Mouse (Mus musculus) bone marrow, adult 2 months (tissue): Measurements from ENCODE around the gene Olfr612. TPM values are rescaled to one million over a fixed set of nuclear protein-coding genes. Genes with fewer than 3 reads are reported as not detected.
"Not testable (repeated sequence)": the region's sequence is repeated elsewhere in the genome, so short reads cannot be mapped to it uniquely, and the experiment has no call there.

Source experiments
- H3K27ac ChIP-seq: fragments of 200-500 bp; 2 replicates; pipeline ENCODE4 v1.5.1; 2012; ENCODE audit warnings: low read depth, mild to moderate bottlenecking, control low read depth, inconsistent platforms, low read length; ENCODE audit not compliant: control insufficient read depth, poor library complexity, insufficient read depth
- H3K4me1 ChIP-seq: fragments of 200-500 bp; 2 replicates; pipeline ENCODE4 v1.6.1; 2011; ENCODE audit warnings: low read length; ENCODE audit not compliant: control insufficient read depth, insufficient read depth
- H3K4me3 ChIP-seq: fragments of 200-500 bp; replicated peaks from 2 replicates; pipeline ENCODE3; 2011; ENCODE audit warnings: mild to moderate bottlenecking, low read depth, low read length, control low read depth; ENCODE audit not compliant: control insufficient read depth
- CTCF ChIP-seq: fragments of 200-500 bp; IDR thresholded peaks from 2 replicates; pipeline ENCODE4 v1.5.1; 2011; ENCODE audit warnings: low read length, control low read depth; ENCODE audit not compliant: control insufficient read depth, insufficient read depth
- POLR2A ChIP-seq: fragments of 200-500 bp; IDR thresholded peaks from 2 replicates; pipeline ENCODE4 v1.6.1; 2011; ENCODE audit warnings: low read depth, mild to moderate bottlenecking, control low read depth, low read length, borderline replicate concordance; ENCODE audit not compliant: control insufficient read depth
- WGBS: fragments of 180-500 bp; shearing (Covaris S2); methylation state at CpG from one replicate; pipeline ENCODE4 v1.1.7; 2018; 5-methylcytosine and 5-hydroxymethylcytosine counted together
- polyA plus RNA-seq: library from polyadenylated mRNA; stranded (reverse); fragments of >200 nt; gene quantifications from 2 replicates; pipeline ENCODE4 v1.2.4, GENCODE M21; 2011; ENCODE audit warnings: low replicate concordance; ENCODE audit not compliant: missing spikeins, insufficient read depth, insufficient read length

Olfr612 gene
- polyA plus RNA-seq = not detected in 2 replicates

GRCm38 (mm10) chr7:103542617-103543016, at the start of gene Olfr612:
Gene Olfr612 (minus strand): TSS chr7:103542717.
- not testable (repeated sequence) for H3K4me3 ChIP-seq
- 84% methylated on average over 2 of the region's 2 CpGs for WGBS

DNA sequence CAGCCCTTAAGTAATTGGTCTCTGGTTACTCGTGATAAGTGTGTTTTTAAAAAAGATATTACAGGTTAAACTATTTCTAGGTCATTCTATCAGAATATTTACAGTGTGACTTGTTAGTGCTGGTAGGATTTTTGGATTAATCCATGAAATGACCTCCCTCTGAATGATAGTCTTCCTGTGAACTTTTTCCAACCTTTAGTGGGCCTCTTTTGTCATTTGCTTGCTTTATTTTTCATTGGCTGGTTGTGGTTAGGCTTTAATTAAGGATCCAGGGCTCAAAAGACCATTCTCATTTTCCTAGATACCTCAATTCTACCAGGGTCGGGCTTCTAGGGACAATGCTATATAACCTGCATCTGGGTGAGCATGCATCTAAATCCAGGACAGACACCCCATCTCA, 47.3 kb upstream of the Olfr612 start, which contains the start of gene Olfr618:
Gene Olfr618 (plus strand): TSS at position 301 of the 400 bp plus-strand sequence.
- Histone ChIP-seq H3K4me1 (no peaks in the 10 kb centered on the region), H3K4me3 (no peak within 1 kb of the TSS), H3K27ac (no peak within 1 kb of the TSS)
- WGBS = 53% methylated on average over 2 of the region's 2 CpGs
- TF ChIP-seq CTCF (no peak), POLR2A (no peak)

More at GRCm38 (mm10) chr7:103542617-103543016, at the start of gene Olfr612:
- not testable (repeated sequence) for H3K27ac ChIP-seq, H3K4me1 ChIP-seq

- 63% methylated on average over 1 of the region's 1 CpGs for WGBS
- Histone ChIP-seq H3K27ac (no peak within 1 kb of the TSS), H3K4me3 (no peak within 1 kb of the TSS), H3K4me1 (no peaks in the 10 kb centered on the region)
- no peak for TF ChIP-seq POLR2A
- TF ChIP-seq CTCF = no peak
Measured at GRCm38 (mm10) chr7:103572761-103573160, 30.2 kb upstream of the Olfr612 start, which contains the start of gene Olfr617. Gene Olfr617 (plus strand): TSS chr7:103573061.

DNA sequence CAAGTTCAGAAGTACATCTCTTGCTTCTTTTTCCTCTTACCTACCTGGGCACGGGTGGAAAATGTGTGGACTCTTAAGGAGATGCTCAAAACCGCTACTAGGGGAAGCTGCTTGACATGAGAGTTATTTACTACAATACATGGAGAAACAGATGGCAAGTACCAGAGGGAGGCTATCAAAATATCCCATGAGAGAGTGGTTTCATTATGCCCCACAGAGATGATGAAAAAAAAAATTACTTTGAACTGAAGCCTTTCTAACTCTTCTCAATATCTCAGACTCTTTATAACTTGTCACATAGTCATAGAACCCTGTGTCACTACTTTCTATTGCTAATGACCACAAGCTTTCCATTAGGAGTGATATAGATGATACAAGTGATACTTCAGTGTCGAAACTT, 26.5 kb upstream of the Olfr612 start, which contains the start of gene Olfr616:
Gene Olfr616 (minus strand): TSS at position 101 of the 400 bp plus-strand sequence.
- H3K4me3 ChIP-seq = no peak within 1 kb of the TSS
- no peaks in the 10 kb centered on the region for H3K4me1 ChIP-seq
- H3K27ac ChIP-seq = no peak within 1 kb of the TSS
- TF ChIP-seq CTCF = no peak
- TF ChIP-seq POLR2A = no peak
- WGBS = 65% methylated on average over 3 of the region's 3 CpGs

- H3K4me3 ChIP-seq = no peak within 1 kb of the TSS
- TF ChIP-seq CTCF (no peak), POLR2A (no peak)
- H3K4me1 ChIP-seq = no peaks in the 10 kb centered on the region
- H3K27ac ChIP-seq = no peak within 1 kb of the TSS
- WGBS = 83% methylated on average over 2 of the region's 2 CpGs
Measured at GRCm38 (mm10) chr7:103555779-103556178, 13.3 kb upstream of the Olfr612 start, which contains the start of gene Olfr615. Gene Olfr615 (plus strand): TSS chr7:103556079.

- H3K4me1 ChIP-seq = no peaks in the 10 kb centered on the region
- H3K27ac ChIP-seq = no peak within 1 kb of the TSS
- no peak for TF ChIP-seq POLR2A
- no peak for TF ChIP-seq CTCF
- WGBS = 44% methylated on average over 2 of the region's 2 CpGs
- no peak within 1 kb of the TSS for H3K4me3 ChIP-seq
Measured at GRCm38 (mm10) chr7:103547774-103548173, 5.3 kb upstream of the Olfr612 start, which contains the start of gene Olfr613. Gene Olfr613 (plus strand): TSS chr7:103548074.

- H3K4me3 ChIP-seq, H3K27ac ChIP-seq, H3K4me1 ChIP-seq: not testable (repeated sequence)
- WGBS = 69% methylated on average over 1 of the region's 1 CpGs
Measured at GRCm38 (mm10) chr7:103520746-103521145, 21.8 kb downstream of the Olfr612 start, which contains the start of gene Olfr611. Gene Olfr611 (minus strand): TSS chr7:103520846.

DNA sequence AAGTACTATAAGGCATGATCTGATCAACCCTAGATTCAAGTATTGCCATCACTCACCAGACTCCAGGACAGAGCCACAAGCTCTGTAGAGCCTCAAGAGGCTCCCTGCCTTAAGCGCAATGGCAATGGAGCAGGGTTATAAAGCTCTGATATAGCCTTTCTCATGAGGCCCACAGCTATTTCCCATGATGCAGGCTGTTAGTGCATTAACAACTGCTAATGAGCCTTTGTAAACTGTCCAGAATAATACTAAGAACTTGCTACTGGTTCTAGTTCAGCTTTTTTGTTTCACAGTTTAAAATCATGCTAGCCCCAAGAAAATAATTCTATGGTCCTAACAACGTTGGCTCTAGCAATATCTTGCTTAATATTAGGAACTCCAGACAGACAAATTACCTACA, 30.5 kb downstream of the Olfr612 start, which contains the start of gene Olfr610:
Gene Olfr610 (minus strand): TSS at position 101 of the 400 bp plus-strand sequence.
- H3K4me1 ChIP-seq = no peaks in the 10 kb centered on the region
- WGBS = 80% methylated on average over 2 of the region's 2 CpGs
- no peak within 1 kb of the TSS for H3K27ac ChIP-seq

GRCm38 (mm10) chr7:103497962-103498361, 44.6 kb downstream of the Olfr612 start, which contains the start of gene Olfr609:
Gene Olfr609 (minus strand): TSS chr7:103498062.
- WGBS = 64% methylated on average over 1 of the region's 1 CpGs
- Histone ChIP-seq H3K4me3 (no peak within 1 kb of the TSS), H3K27ac (no peak within 1 kb of the TSS), H3K4me1 (no peaks in the 10 kb centered on the region)
- TF ChIP-seq CTCF (no peak), POLR2A (no peak)

More for the DNA sequence above, 30.5 kb downstream of the Olfr612 start, which contains the start of gene Olfr610:
- no peak for TF ChIP-seq POLR2A
- TF ChIP-seq CTCF = no peak
- H3K4me3 ChIP-seq = no peak within 1 kb of the TSS

Other genes with a start within 250 kb of the Olfr612 start
- gene Olfr596, start 237.1 kb downstream of the Olfr612 start, polyA plus RNA-seq = not detected in 2 replicates
- gene Olfr597, start 226.4 kb downstream of the Olfr612 start, polyA plus RNA-seq = not detected in 2 replicates
- not detected in 2 replicates for gene Olfr598, start 219.1 kb downstream of the Olfr612 start, polyA plus RNA-seq
- gene Olfr599, start 206.8 kb downstream of the Olfr612 start, polyA plus RNA-seq = not detected in 2 replicates
- gene Olfr600, start 193.0 kb downstream of the Olfr612 start, polyA plus RNA-seq = not detected in 2 replicates
- not detected in 2 replicates for gene Olfr601, start 180.1 kb downstream of the Olfr612 start, polyA plus RNA-seq
- not detected in 2 replicates for gene Olfr603, start 156.5 kb downstream of the Olfr612 start, polyA plus RNA-seq
- gene Usp17lc, start 127.6 kb downstream of the Olfr612 start, polyA plus RNA-seq = not detected in 2 replicates
- gene Olfr605, start 97.3 kb downstream of the Olfr612 start, polyA plus RNA-seq = not detected in 2 replicates
- gene Olfr606, start 93.7 kb downstream of the Olfr612 start, polyA plus RNA-seq = not detected in 2 replicates
- 0.70 TPM in 1 of 2 replicates, not detected in the other for gene Olfr607, start 78.6 kb downstream of the Olfr612 start, polyA plus RNA-seq
- not detected in 2 replicates for gene Olfr608, start 72.8 kb downstream of the Olfr612 start, polyA plus RNA-seq
- gene Olfr609, start 44.7 kb downstream of the Olfr612 start, polyA plus RNA-seq = not detected in 2 replicates
- gene Olfr610, start 30.6 kb downstream of the Olfr612 start, polyA plus RNA-seq = not detected in 2 replicates
- gene Olfr611, start 21.9 kb downstream of the Olfr612 start, polyA plus RNA-seq = not detected in 2 replicates
- gene Olfr613, start 5.4 kb upstream of the Olfr612 start, polyA plus RNA-seq = not detected in 2 replicates
- not detected in 2 replicates for gene Olfr615, start 13.4 kb upstream of the Olfr612 start, polyA plus RNA-seq
- not detected in 2 replicates for gene Olfr616, start 26.4 kb upstream of the Olfr612 start, polyA plus RNA-seq
- not detected in 2 replicates for gene Olfr617, start 30.3 kb upstream of the Olfr612 start, polyA plus RNA-seq
- not detected in 2 replicates for gene Olfr618, start 47.4 kb upstream of the Olfr612 start, polyA plus RNA-seq
- not detected in 2 replicates for gene Olfr619, start 57.9 kb upstream of the Olfr612 start, polyA plus RNA-seq
- 0.68 and 2.1 TPM in 2 replicates for gene Olfr620, start 69.8 kb upstream of the Olfr612 start, polyA plus RNA-seq
- gene Olfr622, start 100.0 kb upstream of the Olfr612 start, polyA plus RNA-seq = not detected in 2 replicates
- not detected in 2 replicates for gene Olfr623, start 121.0 kb upstream of the Olfr612 start, polyA plus RNA-seq
- gene Olfr624, start 128.5 kb upstream of the Olfr612 start, polyA plus RNA-seq = 0.25 and 0.45 TPM in 2 replicates
- gene Olfr625-ps1, start 140.0 kb upstream of the Olfr612 start, polyA plus RNA-seq = not detected in 2 replicates
- gene Olfr243, start 172.0 kb upstream of the Olfr612 start, polyA plus RNA-seq = 0.27 and 0.40 TPM in 2 replicates
- gene Olfr628, start 187.7 kb upstream of the Olfr612 start, polyA plus RNA-seq = not detected in 2 replicates
- gene Olfr629, start 202.2 kb upstream of the Olfr612 start, polyA plus RNA-seq = 1.2 TPM in 1 of 2 replicates, not detected in the other
- not detected in 2 replicates for gene Olfr630, start 214.6 kb upstream of the Olfr612 start, polyA plus RNA-seq
- gene Olfr69, start 228.9 kb upstream of the Olfr612 start, polyA plus RNA-seq = not detected in 2 replicates
- gene Olfr68, start 237.0 kb upstream of the Olfr612 start, polyA plus RNA-seq = 0.36 TPM in 1 of 2 replicates, not detected in the other
- 0.25 TPM in 1 of 2 replicates, not detected in the other for gene Olfr67, start 249.1 kb upstream of the Olfr612 start, polyA plus RNA-seq